Mouse (Mus musculus) inflammation-experienced regulatory T-cells, adult 16 weeks (primary cell): ENCODE results near the gene Fam117b. TPM values are rescaled to one million over a fixed set of nuclear protein-coding genes. Genes with fewer than 3 reads are reported as not detected.

Source experiments
- polyA plus RNA-seq: library from polyadenylated mRNA; unstranded; fragments of 100-300 nt; shearing (Covaris generic); gene quantifications from one replicate; pipeline ENCODE4 v1.2.1, GENCODE M21; 2017

Fam117b gene
- 7.8 TPM for polyA plus RNA-seq

GRCm38 (mm10) chr1:59912413-59913157, at the start of gene Fam117b:
TSS of gene Fam117b (plus strand) at chr1:59913006.

Other genes with a start within 250 kb of the Fam117b start
- gene Sumo1, start 242.2 kb upstream of the Fam117b start, polyA plus RNA-seq, result 426 TPM
- gene Nop58, start 228.0 kb upstream of the Fam117b start, polyA plus RNA-seq, result 186 TPM
- 1.3 TPM for gene Bmpr2, start 149.6 kb upstream of the Fam117b start, polyA plus RNA-seq
- 1.6 TPM for gene Ica1l, start 130.2 kb downstream of the Fam117b start, polyA plus RNA-seq
- gene Carf, start 185.2 kb downstream of the Fam117b start, polyA plus RNA-seq, result 7.5 TPM
- gene Wdr12, start 185.6 kb downstream of the Fam117b start, polyA plus RNA-seq, result 42.8 TPM